Mouse (Mus musculus) heart, embryonic 16.5 days (tissue): ENCODE measurements around the gene Mars. TPM values are rescaled to one million over a fixed set of nuclear protein-coding genes. Genes with fewer than 3 reads are reported as not detected.

Source experiments
- ATAC-seq: fragments of 200-750 bp; cut with Nextera tagmentation; replicated peaks from 2 replicates; pipeline ENCODE4 v1.8.0; 2017; ENCODE audit warnings: moderate number of reproducible peaks; ENCODE audit not compliant: insufficient read depth, low FRiP score; ENCODE audit errors: extremely low read depth
- H3K27ac ChIP-seq: fragments of 300-500 bp; sonication (generic); 2 replicates; pipeline ENCODE4 v1.5.1; 2014; ENCODE audit warnings: mild to moderate bottlenecking, low read length, control low read depth, moderate library complexity
- H3K27me3 ChIP-seq: fragments of 300-500 bp; sonication (generic); 2 replicates; pipeline ENCODE4 v1.6.1; 2014; ENCODE audit warnings: low read length, mixed read lengths; ENCODE audit not compliant: control insufficient read depth, insufficient read depth
- H3K36me3 ChIP-seq: fragments of 300-500 bp; sonication (generic); 2 replicates; pipeline ENCODE4 v1.6.1; 2014; ENCODE audit not compliant: control insufficient read depth, insufficient read depth
- H3K4me1 ChIP-seq: fragments of 300-500 bp; sonication (generic); 2 replicates; pipeline ENCODE4 v1.6.1; 2014; ENCODE audit warnings: low read length, mixed read lengths; ENCODE audit not compliant: control insufficient read depth, insufficient read depth
- H3K4me2 ChIP-seq: fragments of 300-500 bp; sonication (generic); 2 replicates; pipeline ENCODE4 v1.6.1; 2014; ENCODE audit warnings: low read depth, mild to moderate bottlenecking, control low read depth, low read length
- H3K4me3 ChIP-seq: fragments of 300-500 bp; sonication (generic); 2 replicates; pipeline ENCODE4 v1.5.1; 2014; ENCODE audit warnings: mild to moderate bottlenecking, control low read depth, low read length
- H3K9ac ChIP-seq: fragments of 300-500 bp; sonication (generic); 2 replicates; pipeline ENCODE4 v1.6.1; 2014; ENCODE audit warnings: low read length, control low read depth
- H3K9me3 ChIP-seq: fragments of 300-500 bp; sonication (generic); replicated peaks from 2 replicates; pipeline ENCODE4 v1.6.1; 2016; ENCODE audit warnings: low read length; ENCODE audit not compliant: control insufficient read depth
- WGBS: fragments of 180-500 bp; shearing (Covaris S2); extraction: QIAGEN DNeasy Blood & Tissue Kit; methylation state at CpG from one replicate; pipeline ENCODE4 v1.1.7; 2014; 5-methylcytosine and 5-hydroxymethylcytosine counted together
- polyA plus RNA-seq: library from polyadenylated mRNA; unstranded; fragments of >200 nt; fragmentation: Nextera tagmentation; extraction: Ambion mirVana; gene quantifications from 2 replicates; pipeline ENCODE4 v1.2.1, GENCODE M21; 2015

Mars gene
- 80.4 and 81.2 TPM in 2 replicates for polyA plus RNA-seq

GRCm38 (mm10) chr10:127311476-127312355 is at the start of gene Mars:
TSS of gene Mars (minus strand) at chr10:127311786.
- H3K27ac ChIP-seq: peak within 1 kb of the TSS; percentile 88
- H3K4me1 ChIP-seq: peaks cover 11% of the 10 kb centered on the region
- H3K4me3 ChIP-seq: peak within 1 kb of the TSS; percentile 80
- H3K9ac ChIP-seq: peak within 1 kb of the TSS; percentile 84
- H3K27me3 ChIP-seq: no peaks in the 10 kb centered on the region
- no peaks in the 10 kb centered on the region for H3K9me3 ChIP-seq
- peak within 1 kb of the TSS; percentile 77 for H3K4me2 ChIP-seq
- H3K36me3 ChIP-seq: peaks cover 17% of the 10 kb centered on the region
- under 1% methylated on average over 65 of the region's 65 CpGs for WGBS
- peak; percentile 94 for ATAC-seq

GRCm38 (mm10) chr10:127360714-127361113 is 49.1 kb upstream of the Mars start:
- H3K27ac ChIP-seq: no peak overlapping the region
- ATAC-seq: no peak
- no peaks in the 10 kb centered on the region for H3K27me3 ChIP-seq
- H3K4me2 ChIP-seq: no peak overlapping the region
- no peaks in the 10 kb centered on the region for H3K9me3 ChIP-seq
- WGBS: 72% methylated on average over 3 of the region's 3 CpGs
- no peak overlapping the region for H3K4me3 ChIP-seq
- no peaks in the 10 kb centered on the region for H3K4me1 ChIP-seq
- no peak overlapping the region for H3K9ac ChIP-seq
- no peaks in the 10 kb centered on the region for H3K36me3 ChIP-seq

- Histone ChIP-seq H3K27me3 (0 out of 2 replicates have a peak, but pooled peaks cover 5% of the 10 kb centered on the region), H3K9me3 (no peaks in the 10 kb centered on the region), H3K4me3 (no peak overlapping the region), H3K9ac (no peak overlapping the region), H3K4me2 (no peak overlapping the region), H3K27ac (no peak overlapping the region), H3K36me3 (no peaks in the 10 kb centered on the region), H3K4me1 (no peaks in the 10 kb centered on the region)
- WGBS: 75% methylated on average over 10 of the region's 10 CpGs
- ATAC-seq: no peak
These were observed 43.8 kb upstream of the Mars start for GRCm38 (mm10) chr10:127355336-127355735.

- H3K27ac ChIP-seq: peak within 1 kb of the TSS; percentile 50; the same call in 1 of the 2 replicates
- 67% methylated on average over 18 of the region's 18 CpGs for WGBS
- H3K36me3 ChIP-seq: no peaks in the 10 kb centered on the region
- no peak within 1 kb of the TSS for H3K9ac ChIP-seq
- H3K4me1 ChIP-seq: no peaks in the 10 kb centered on the region
- no peak within 1 kb of the TSS for H3K4me3 ChIP-seq
- H3K9me3 ChIP-seq: no peaks in the 10 kb centered on the region
- 0 out of 2 replicates have a peak, but pooled peaks cover 5% of the 10 kb centered on the region for H3K27me3 ChIP-seq
- no peak within 1 kb of the TSS for H3K4me2 ChIP-seq
- ATAC-seq: peak; percentile 42
These were observed 42.6 kb upstream of the Mars start, which contains the start of gene Inhbe for GRCm38 (mm10) chr10:127353909-127354895. TSS of gene Inhbe (minus strand) at chr10:127354411.

- Histone ChIP-seq H3K4me3 (no peak overlapping the region), H3K4me2 (no peak overlapping the region), H3K9me3 (no peaks in the 10 kb centered on the region), H3K27ac (no peak overlapping the region), H3K36me3 (no peaks in the 10 kb centered on the region), H3K27me3 (0 out of 2 replicates have a peak, but pooled peaks cover 5% of the 10 kb centered on the region), H3K9ac (no peak overlapping the region), H3K4me1 (no peaks in the 10 kb centered on the region)
- WGBS: 87% methylated on average over 11 of the region's 11 CpGs
- no peak for ATAC-seq
These were observed 41.2 kb upstream of the Mars start for GRCm38 (mm10) chr10:127352766-127353165.

GRCm38 (mm10) chr10:127352187-127352586 is 40.6 kb upstream of the Mars start:
- H3K27ac ChIP-seq: no peak overlapping the region
- no peaks in the 10 kb centered on the region for H3K9me3 ChIP-seq
- no peaks in the 10 kb centered on the region for H3K36me3 ChIP-seq
- H3K4me1 ChIP-seq: no peaks in the 10 kb centered on the region
- 81% methylated on average over 9 of the region's 9 CpGs for WGBS
- H3K9ac ChIP-seq: no peak overlapping the region
- 0 out of 2 replicates have a peak, but pooled peaks cover 5% of the 10 kb centered on the region for H3K27me3 ChIP-seq
- no peak for ATAC-seq
- H3K4me3 ChIP-seq: no peak overlapping the region
- no peak overlapping the region for H3K4me2 ChIP-seq

- Histone ChIP-seq H3K27me3 (0 out of 2 replicates have a peak, but pooled peaks cover 5% of the 10 kb centered on the region), H3K4me2 (no peak overlapping the region), H3K9ac (no peak overlapping the region), H3K9me3 (no peaks in the 10 kb centered on the region), H3K4me3 (no peak overlapping the region), H3K27ac (no peak overlapping the region), H3K36me3 (no peaks in the 10 kb centered on the region), H3K4me1 (no peaks in the 10 kb centered on the region)
- no peak for ATAC-seq
- 65% methylated on average over 8 of the region's 8 CpGs for WGBS
These were observed 40.1 kb upstream of the Mars start for GRCm38 (mm10) chr10:127351719-127352118.

- H3K4me3 ChIP-seq: no peak overlapping the region
- H3K4me2 ChIP-seq: no peak overlapping the region
These were observed 39.7 kb upstream of the Mars start for GRCm38 (mm10) chr10:127351285-127351595.

More at GRCm38 (mm10) chr10:127351285-127351595, 39.7 kb upstream of the Mars start:
- Histone ChIP-seq H3K27ac (no peak overlapping the region), H3K27me3 (0 out of 2 replicates have a peak, but pooled peaks cover 5% of the 10 kb centered on the region), H3K36me3 (no peaks in the 10 kb centered on the region), H3K4me1 (no peaks in the 10 kb centered on the region), H3K9me3 (no peaks in the 10 kb centered on the region), H3K9ac (no peak overlapping the region)
- no peak for ATAC-seq
- WGBS: 83% methylated on average over 8 of the region's 8 CpGs
